Mouse (Mus musculus) cortical plate, adult 2 months (tissue): ENCODE data around the gene Cmss1.

Source experiments
- CTCF ChIP-seq: fragments of 200-500 bp; IDR thresholded peaks from 2 replicates; pipeline ENCODE4 v1.5.1; 2011; ENCODE audit warnings: mild to moderate bottlenecking, control low read depth, low read length; ENCODE audit not compliant: insufficient read depth; ENCODE audit errors: extremely low read depth
- POLR2A ChIP-seq: fragments of 200-500 bp; IDR thresholded peaks from 2 replicates; pipeline ENCODE4 v1.6.1; 2011; ENCODE audit warnings: mild to moderate bottlenecking, low read length, control low read depth; ENCODE audit not compliant: insufficient read depth; ENCODE audit errors: extremely low read depth

- TF ChIP-seq CTCF (no peak), POLR2A (no peak)
These were observed 104.4 kb downstream of the Cmss1 start for GRCm38 (mm10) chr16:57502230-57502629.
